Mouse (Mus musculus) forebrain, embryonic 14.5 days (tissue): Measurements from ENCODE around the gene Trpm5. TPM values are rescaled to one million over a fixed set of nuclear protein-coding genes. Genes with fewer than 3 reads are reported as not detected.

Source experiments
- ATAC-seq: fragments of 200-750 bp; cut with Nextera tagmentation; 2 replicates; pipeline ENCODE4 v1.8.0; 2017; ENCODE audit warnings: mild to moderate bottlenecking, moderate library complexity
- DNase-seq: peaks from one replicate; pipeline ENCODE4 v3.0.0-alpha.2; 2015; ENCODE audit warnings: low spot score
- H3K27ac ChIP-seq: fragments of 300-500 bp; sonication (generic); 2 replicates; pipeline ENCODE4 v1.5.1; 2014; ENCODE audit warnings: low read depth, mild to moderate bottlenecking, control low read depth, low read length, moderate library complexity
- H3K27me3 ChIP-seq: fragments of 300-500 bp; sonication (generic); replicated peaks from 2 replicates; pipeline ENCODE4 v1.6.1; 2014; ENCODE audit warnings: low read length, control low read depth, mixed read lengths; ENCODE audit not compliant: control insufficient read depth, insufficient read depth
- H3K36me3 ChIP-seq: fragments of 300-500 bp; sonication (generic); 2 replicates; pipeline ENCODE4 v1.6.1; 2014; ENCODE audit warnings: low read length, control low read depth; ENCODE audit not compliant: control insufficient read depth, insufficient read depth
- H3K4me1 ChIP-seq: fragments of 300-500 bp; sonication (generic); 2 replicates; pipeline ENCODE4 v1.6.1; 2014; ENCODE audit warnings: antibody characterized with exemption, low read length, control low read depth; ENCODE audit not compliant: control insufficient read depth, insufficient read depth
- H3K4me2 ChIP-seq: fragments of 300-500 bp; sonication (generic); 2 replicates; pipeline ENCODE4 v1.6.1; 2014; ENCODE audit warnings: mild to moderate bottlenecking, control low read depth, low read length
- H3K4me3 ChIP-seq: fragments of 300-500 bp; sonication (generic); 2 replicates; pipeline ENCODE4 v1.5.1; 2014; ENCODE audit warnings: low read depth, low read length, control low read depth
- H3K9ac ChIP-seq: fragments of 300-500 bp; sonication (generic); 2 replicates; pipeline ENCODE4 v1.6.1; 2014; ENCODE audit warnings: mild to moderate bottlenecking, low read length, control low read depth, moderate library complexity
- H3K9me3 ChIP-seq: fragments of 300-500 bp; sonication (generic); replicated peaks from 2 replicates; pipeline ENCODE4 v1.6.1; 2016; ENCODE audit warnings: low read length, control low read depth, mixed read lengths; ENCODE audit not compliant: control insufficient read depth
- WGBS: fragments of 180-500 bp; shearing (Covaris S2); extraction: QIAGEN DNeasy Blood & Tissue Kit; methylation state at CpG from one replicate; pipeline ENCODE4 v1.1.7; 2014; 5-methylcytosine and 5-hydroxymethylcytosine counted together
- polyA plus RNA-seq: library from polyadenylated mRNA; unstranded; fragments of >200 nt; fragmentation: Nextera tagmentation; extraction: Ambion mirVana; gene quantifications from 2 replicates; pipeline ENCODE4 v1.2.1, GENCODE M21; 2014

Gene Trpm5
- polyA plus RNA-seq, 1 experiment from 2014 or later, result 1.4 TPM

- Histone ChIP-seq H3K4me3 (no peak overlapping the region), H3K9me3 (no peaks in the 10 kb centered on the region), H3K27ac (no peak overlapping the region), H3K9ac (no peak overlapping the region), H3K36me3 (no peaks in the 10 kb centered on the region), H3K4me2 (no peak overlapping the region), H3K27me3 (no peaks in the 10 kb centered on the region), H3K4me1 (no peaks in the 10 kb centered on the region)
- no peak for ATAC-seq
- DNase-seq, result no peak
- 91% methylated on average over 2 of the region's 2 CpGs for WGBS
Observed at GRCm38 (mm10) chr7:143034112-143034511, 60.3 kb downstream of the Trpm5 start.

DNA sequence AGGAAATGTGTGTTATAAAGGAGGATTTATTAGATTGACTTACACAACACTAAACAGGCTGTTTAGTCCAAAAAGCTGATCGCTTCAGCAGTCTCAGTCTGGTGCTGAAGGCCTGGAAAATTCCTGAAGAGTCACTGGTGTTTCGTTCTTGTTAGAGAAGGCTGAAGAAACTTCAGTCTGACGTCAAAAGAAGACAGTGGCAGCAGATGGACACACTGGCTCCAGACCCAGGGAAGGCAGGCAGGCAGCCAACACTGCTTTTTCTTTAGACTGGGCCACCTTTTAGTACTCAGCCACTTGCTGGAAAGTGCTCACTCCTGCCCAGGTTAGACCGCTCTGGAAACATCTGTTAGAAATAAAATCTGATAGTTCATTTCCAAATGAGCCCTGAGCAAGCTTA is 60.9 kb downstream of the Trpm5 start:
- Histone ChIP-seq H3K4me3 (no peak overlapping the region), H3K4me1 (no peaks in the 10 kb centered on the region), H3K27ac (no peak overlapping the region), H3K27me3 (no peaks in the 10 kb centered on the region), H3K9ac (no peak overlapping the region), H3K4me2 (no peak overlapping the region), H3K9me3 (no peaks in the 10 kb centered on the region), H3K36me3 (no peaks in the 10 kb centered on the region)
- no peak for DNase-seq
- WGBS, result 81% methylated on average over 4 of the region's 4 CpGs
- ATAC-seq, result no peak

GRCm38 (mm10) chr7:143031816-143032215 is 62.6 kb downstream of the Trpm5 start:
- no peak for ATAC-seq
- 84% methylated on average over 1 of the region's 1 CpGs for WGBS
- H3K36me3 ChIP-seq, result no peaks in the 10 kb centered on the region

DNA sequence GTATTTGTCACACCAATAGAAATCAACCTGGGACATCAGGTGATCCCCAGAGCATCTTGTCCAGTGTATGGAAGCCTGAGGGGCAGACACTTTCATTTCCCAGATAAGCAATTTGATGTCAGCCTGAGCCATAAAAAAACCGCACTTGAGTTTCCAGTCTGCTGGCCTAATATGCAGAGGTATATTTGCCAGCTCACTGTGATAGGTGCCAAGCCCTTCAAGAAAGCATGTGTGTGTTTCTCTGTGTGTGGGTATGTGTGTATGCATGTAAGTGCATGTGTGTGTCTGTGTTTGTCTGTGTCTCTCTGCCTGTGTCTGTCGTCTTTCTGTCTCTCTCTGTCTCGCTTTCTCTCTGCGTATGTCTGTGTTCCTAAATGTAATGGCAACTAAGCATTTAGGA is 67.2 kb downstream of the Trpm5 start:
- Histone ChIP-seq H3K9me3 (no peaks in the 10 kb centered on the region), H3K9ac (no peak overlapping the region), H3K4me3 (no peak overlapping the region), H3K36me3 (0 out of 2 replicates have a peak, but pooled peaks cover 4% of the 10 kb centered on the region), H3K4me2 (no peak overlapping the region), H3K27me3 (no peaks in the 10 kb centered on the region), H3K27ac (no peak overlapping the region), H3K4me1 (no peaks in the 10 kb centered on the region)
- no peak; the same call in 1 of the 2 replicates for ATAC-seq
- DNase-seq, result peak; percentile 25
- 92% methylated on average over 4 of the region's 4 CpGs for WGBS

More at GRCm38 (mm10) chr7:143031816-143032215, 62.6 kb downstream of the Trpm5 start:
- Histone ChIP-seq H3K27me3 (no peaks in the 10 kb centered on the region), H3K4me2 (no peak overlapping the region), H3K9ac (no peak overlapping the region), H3K4me1 (no peaks in the 10 kb centered on the region), H3K9me3 (no peaks in the 10 kb centered on the region), H3K27ac (no peak overlapping the region), H3K4me3 (no peak overlapping the region)
- no peak for DNase-seq

- Histone ChIP-seq H3K36me3 (0 out of 2 replicates have a peak, but pooled peaks cover 4% of the 10 kb centered on the region), H3K4me1 (no peaks in the 10 kb centered on the region), H3K27ac (no peak overlapping the region), H3K9me3 (no peaks in the 10 kb centered on the region), H3K4me3 (no peak overlapping the region), H3K4me2 (no peak overlapping the region), H3K27me3 (no peaks in the 10 kb centered on the region), H3K9ac (no peak overlapping the region)
- ATAC-seq, result no peak
- 90% methylated on average over 3 of the region's 3 CpGs for WGBS
- DNase-seq, result no peak
Observed at GRCm38 (mm10) chr7:143025496-143025895, 68.9 kb downstream of the Trpm5 start.

DNA sequence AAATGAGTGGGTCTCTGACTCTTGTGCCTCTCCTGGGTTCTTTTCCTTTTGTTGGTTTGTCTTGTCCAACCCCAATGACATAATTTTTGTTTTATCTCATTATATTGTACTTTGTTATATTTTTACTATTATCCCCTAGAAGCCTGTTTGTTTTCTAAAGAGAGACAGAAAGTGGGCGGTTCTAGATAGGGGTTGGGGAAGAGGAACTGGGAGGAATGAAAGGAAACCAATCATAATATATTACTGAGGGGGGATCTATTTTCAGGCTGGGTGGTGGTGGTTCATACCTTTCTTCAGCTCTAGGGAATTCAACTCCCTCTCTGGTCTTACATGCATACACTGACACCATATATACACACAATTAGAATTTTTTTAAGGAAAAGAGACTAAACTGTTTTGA is 70.1 kb downstream of the Trpm5 start:
- Histone ChIP-seq H3K9ac (no peak overlapping the region), H3K4me2 (no peak overlapping the region), H3K9me3 (no peaks in the 10 kb centered on the region), H3K36me3 (0 out of 2 replicates have a peak, but pooled peaks cover 4% of the 10 kb centered on the region), H3K27me3 (no peaks in the 10 kb centered on the region), H3K4me1 (no peaks in the 10 kb centered on the region), H3K27ac (no peak overlapping the region), H3K4me3 (no peak overlapping the region)
- DNase-seq (no peak), ATAC-seq (no peak)
- 97% methylated on average over 1 of the region's 1 CpGs for WGBS

- H3K27me3 ChIP-seq, result no peaks in the 10 kb centered on the region
- 97% methylated on average over 2 of the region's 2 CpGs for WGBS
- no peaks in the 10 kb centered on the region for H3K4me1 ChIP-seq
- no peak overlapping the region for H3K4me2 ChIP-seq
- ATAC-seq, result no peak
- H3K9ac ChIP-seq, result no peak overlapping the region
- no peak for DNase-seq
- H3K36me3 ChIP-seq, result 0 out of 2 replicates have a peak, but pooled peaks cover 4% of the 10 kb centered on the region
- no peak overlapping the region for H3K27ac ChIP-seq
- no peak overlapping the region for H3K4me3 ChIP-seq
- no peaks in the 10 kb centered on the region for H3K9me3 ChIP-seq
Observed at GRCm38 (mm10) chr7:143023499-143023898, 70.9 kb downstream of the Trpm5 start.

DNA sequence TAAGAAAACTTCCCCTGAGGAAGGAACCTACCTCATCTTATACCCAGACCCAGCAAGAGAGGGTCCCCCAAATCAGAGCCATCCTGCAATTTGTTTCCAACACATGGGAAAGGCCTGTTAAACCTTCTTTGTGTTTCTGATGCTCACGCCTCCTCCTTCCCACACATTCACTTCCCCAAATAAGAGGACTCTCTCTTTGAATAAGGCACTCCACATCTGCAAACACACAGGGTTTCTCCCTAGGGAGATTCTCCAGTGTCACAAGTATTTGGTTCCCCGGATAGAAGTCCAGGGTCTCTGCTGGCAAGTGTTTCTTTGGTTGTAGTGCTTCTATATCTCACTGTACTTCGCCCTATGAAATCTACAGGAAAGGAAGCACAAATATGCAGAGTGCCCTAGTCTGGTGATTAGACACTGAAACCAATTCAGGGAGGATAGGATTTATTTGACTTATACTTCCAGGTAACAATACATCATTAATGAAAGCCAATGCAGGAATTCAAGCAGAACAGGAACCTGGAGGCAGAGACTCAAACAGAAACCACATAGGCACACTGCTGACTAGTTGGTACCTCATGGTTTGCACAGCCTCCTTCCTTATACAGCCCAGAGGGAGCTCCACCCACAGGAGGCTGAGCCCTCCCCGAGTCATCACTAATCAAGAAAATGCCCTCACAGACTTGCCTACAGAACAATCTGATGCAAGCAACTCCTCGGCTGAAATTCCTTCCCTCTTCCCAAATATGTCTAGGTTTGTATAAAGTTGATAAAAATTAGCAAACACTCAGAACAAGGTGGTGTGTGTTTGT is 72.9 kb downstream of the Trpm5 start:
- Histone ChIP-seq H3K27ac (no peak overlapping the region), H3K27me3 (no peaks in the 10 kb centered on the region), H3K4me1 (no peaks in the 10 kb centered on the region), H3K4me3 (no peak overlapping the region), H3K9ac (no peak overlapping the region), H3K9me3 (no peaks in the 10 kb centered on the region), H3K4me2 (no peak overlapping the region), H3K36me3 (0 out of 2 replicates have a peak, but pooled peaks cover 4% of the 10 kb centered on the region)
- no peak for DNase-seq
- ATAC-seq, result no peak
- whole genome bisulfite sequencing, result 71% methylated on average over 5 of the region's 5 CpGs

- H3K4me1 ChIP-seq, result peaks cover 6% of the 10 kb centered on the region; the same call in 1 of the 2 replicates
- no peaks in the 10 kb centered on the region for H3K9me3 ChIP-seq
- no peak overlapping the region for H3K27ac ChIP-seq
- DNase-seq, result no peak
- H3K27me3 ChIP-seq, result no peaks in the 10 kb centered on the region
- 0 out of 2 replicates have a peak, but pooled peaks cover 4% of the 10 kb centered on the region for H3K36me3 ChIP-seq
- no peak overlapping the region for H3K4me3 ChIP-seq
- H3K9ac ChIP-seq, result no peak overlapping the region
- WGBS, result 84% methylated on average over 3 of the region's 3 CpGs
- ATAC-seq, result no peak
- H3K4me2 ChIP-seq, result no peak overlapping the region
Observed at GRCm38 (mm10) chr7:143020764-143021163, 73.7 kb downstream of the Trpm5 start.
